Mouse (Mus musculus): Measurements from ENCODE around the gene Hist2h2be. TPM values are rescaled to one million over a fixed set of nuclear protein-coding genes. Genes with fewer than 3 reads are reported as not detected.

The Hist2h2be gene
- 23.5 TPM for polyA plus RNA-seq (2014; fragmentation: Illumina TruSeq; extraction: RNeasy Lipid Tissue Mini Kit (QIAGEN cat#74804); ENCODE audit: low read depth, low replicate concordance)

GRCm38 (mm10) chr3:96220765-96221639 lies at the start of gene Hist2h2be, which contains the start of gene Hist2h2ac:
TSS of gene Hist2h2be (plus strand) at chr3:96221119.
TSS of gene Hist2h2ac (minus strand) at chr3:96220880.

GRCm38 (mm10) chr3:96172197-96173178 lies 48.4 kb upstream of the Hist2h2be start, which contains the start of gene Sf3b4:
TSS of gene Sf3b4 (plus strand) at chr3:96172332.

GRCm38 (mm10) chr3:96180727-96181477 lies 40.0 kb upstream of the Hist2h2be start, which contains the start of gene Sv2a:
TSS of gene Sv2a (plus strand) at chr3:96181151.

GRCm38 (mm10) chr3:96219661-96220130 lies 1.2 kb upstream of the Hist2h2be start, which contains the start of the genes Bola1 and Hist2h2ab:
TSS of gene Bola1 (minus strand) at chr3:96219709.
TSS of gene Hist2h2ab (plus strand) at chr3:96219865.

GRCm38 (mm10) chr3:96238954-96239793 lies 18.3 kb downstream of the Hist2h2be start, which contains the start of gene Hist2h3c2:
TSS of gene Hist2h3c2 (minus strand) at chr3:96239127.

GRCm38 (mm10) chr3:96239949-96240798 lies 19.3 kb downstream of the Hist2h2be start, which contains the start of gene Hist2h2aa2:
TSS of gene Hist2h2aa2 (minus strand) at chr3:96240276.

GRCm38 (mm10) chr3:96245003-96245886 lies 24.3 kb downstream of the Hist2h2be start, which contains the start of gene Hist2h2aa1:
TSS of gene Hist2h2aa1 (plus strand) at chr3:96245497.

GRCm38 (mm10) chr3:96246427-96246856 lies 25.5 kb downstream of the Hist2h2be start, which contains the start of gene Hist2h3c1:
TSS of gene Hist2h3c1 (plus strand) at chr3:96246685.

GRCm38 (mm10) chr3:96262979-96263550 lies 42.1 kb downstream of the Hist2h2be start, which contains the start of gene Hist2h4:
TSS of gene Hist2h4 (minus strand) at chr3:96263311.

GRCm38 (mm10) chr3:96268051-96268775 lies 47.3 kb downstream of the Hist2h2be start, which contains the start of gene Hist2h3b:
TSS of gene Hist2h3b (plus strand) at chr3:96268654.

GRCm38 (mm10) chr3:96269511-96270474 lies 48.9 kb downstream of the Hist2h2be start, which contains the start of gene Hist2h2bb:
TSS of gene Hist2h2bb (plus strand) at chr3:96269752.

